Mouse (Mus musculus): Measurements from ENCODE around the gene Tapbpl.
A peak's percentile ranks its signal among the peaks of the same experiment; 100 is the strongest.

The Tapbpl gene

DNA sequence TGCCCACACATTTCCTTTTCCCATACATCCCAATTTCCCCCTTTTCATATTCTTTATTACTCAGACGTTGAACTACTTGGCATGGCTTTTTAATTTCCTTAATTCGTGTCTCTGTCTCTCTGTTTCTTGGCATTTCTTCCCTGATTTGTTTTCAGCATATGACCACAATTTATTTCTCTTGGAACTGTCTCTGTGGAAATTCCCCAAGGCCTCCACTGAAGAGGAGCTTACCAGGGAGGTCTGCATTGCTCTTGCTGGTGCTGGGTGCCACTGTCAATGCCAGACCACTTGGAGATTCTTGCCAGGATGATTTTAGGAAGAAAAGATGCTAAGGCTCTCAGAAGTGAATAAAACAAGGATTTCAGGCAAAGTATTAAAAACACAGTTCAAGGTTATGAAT is 19.0 kb downstream of the Tapbpl start:
- peak; percentile 47 to 86 for DNase-seq (ENCODE audit: inconsistent age in 2 of 2, low spot score in 1 of 2)

DNA sequence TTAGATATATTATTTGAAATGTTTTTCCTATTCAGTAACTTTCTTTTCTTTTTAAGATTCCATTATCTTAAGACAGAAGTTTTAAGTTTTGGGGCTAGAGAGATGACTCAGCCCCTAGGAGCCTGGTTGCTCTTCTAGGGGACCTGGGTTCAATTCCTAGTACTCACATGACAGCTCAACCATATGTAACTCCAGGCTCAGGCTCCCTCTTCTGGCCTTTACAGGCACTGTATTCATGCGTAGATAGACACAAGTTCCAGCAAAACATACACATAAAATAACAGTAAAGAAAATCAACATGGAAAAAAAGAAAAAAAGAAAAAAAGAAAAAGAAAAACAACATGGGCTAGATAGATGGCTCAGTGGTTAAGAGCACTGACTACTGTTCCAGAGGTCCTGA is 21.2 kb downstream of the Tapbpl start:
- no peak for DNase-seq (ENCODE audit: inconsistent age in 2 of 2, low spot score in 1 of 2)

DNA sequence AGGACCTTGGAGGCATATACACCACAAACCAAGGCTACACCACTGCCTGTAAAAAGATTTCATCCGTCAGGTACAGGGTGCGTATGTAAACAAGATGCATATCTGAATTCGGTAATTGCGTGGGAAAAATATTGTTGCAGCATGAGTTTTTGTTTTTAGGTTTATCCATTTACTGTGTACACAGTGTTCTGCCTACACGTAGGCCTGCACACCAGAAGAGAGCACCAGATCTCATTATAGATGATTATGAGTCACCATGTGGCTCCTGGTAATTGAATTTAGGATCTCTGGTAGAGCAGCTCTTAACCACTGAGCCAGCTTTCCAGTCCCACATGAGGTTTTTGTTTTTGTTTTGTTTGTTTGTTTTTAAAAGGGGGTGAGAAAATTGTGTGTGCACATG is 34.5 kb downstream of the Tapbpl start:
- peak in 1 of 2 experiments; percentile 75 for DNase-seq (ENCODE audit: inconsistent age in 2 of 2, low spot score in 1 of 2)

DNA sequence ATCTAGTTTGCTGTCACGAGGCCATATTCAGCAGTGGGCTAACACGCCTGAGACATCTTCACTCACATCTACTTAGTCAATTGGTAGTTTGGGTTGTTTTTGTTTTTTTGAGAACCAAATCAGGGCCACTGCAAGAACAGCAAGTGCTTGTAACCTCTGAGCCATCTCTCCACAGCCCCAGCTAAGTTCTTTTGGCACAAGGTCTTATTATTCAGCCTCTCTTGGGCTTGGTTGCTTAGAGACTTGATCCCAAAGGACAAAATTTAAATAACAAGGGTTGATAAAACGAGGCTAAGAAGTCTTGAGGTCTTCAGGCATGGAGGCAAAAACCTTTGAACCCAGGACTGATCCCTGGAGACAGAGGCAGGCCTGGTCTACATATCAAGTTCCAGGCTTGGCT is 35.4 kb downstream of the Tapbpl start:
- peak in 1 of 2 experiments; percentile 74 for DNase-seq (ENCODE audit: inconsistent age in 2 of 2, low spot score in 1 of 2)

DNA sequence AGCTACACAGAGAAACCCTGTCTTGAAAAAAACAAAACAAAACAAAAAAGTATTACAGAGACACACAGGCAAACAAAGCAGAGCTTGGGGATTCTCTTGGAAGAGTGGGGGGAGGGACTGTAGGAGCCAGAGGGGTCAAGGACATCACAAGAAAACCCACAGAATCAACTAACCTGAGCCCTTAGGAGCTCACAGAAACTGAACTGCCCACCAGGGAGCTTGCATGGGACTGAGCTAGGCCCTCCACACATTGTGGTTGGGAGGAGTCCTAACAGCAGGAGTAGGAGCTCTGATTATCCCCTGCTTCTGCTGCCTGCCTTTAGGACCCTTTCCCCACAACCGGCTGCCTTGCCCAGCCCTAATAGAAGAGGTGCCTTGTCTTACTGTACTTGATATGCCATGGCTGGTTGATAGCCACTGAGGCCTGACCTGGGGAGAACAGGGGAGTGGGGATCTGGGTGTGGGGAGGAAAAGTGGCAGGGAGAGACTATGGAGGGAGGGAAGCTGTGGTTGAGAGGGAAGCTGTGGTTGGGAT is 36.1 kb downstream of the Tapbpl start:
- peak in 1 of 2 experiments; percentile 36 for DNase-seq (ENCODE audit: inconsistent age in 2 of 2, low spot score in 1 of 2)

DNA sequence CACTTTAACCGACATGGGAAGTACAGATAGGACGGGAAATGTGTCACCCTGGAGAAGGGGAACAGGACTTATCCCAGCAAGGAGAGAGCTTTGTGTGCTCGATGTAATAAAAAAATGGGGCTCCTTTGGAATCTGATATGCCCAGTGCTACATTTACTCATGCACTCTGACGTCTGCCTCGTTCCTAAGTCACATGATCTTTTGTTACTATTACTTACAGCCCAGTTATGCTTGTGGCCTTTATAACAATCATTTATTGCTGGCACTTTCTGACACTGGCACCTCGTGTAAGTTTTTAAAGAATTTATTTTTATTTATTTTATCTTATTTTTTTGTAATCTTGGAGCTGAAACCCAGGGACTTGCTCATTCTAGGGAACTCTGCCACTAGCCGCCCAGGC is 38.3 kb downstream of the Tapbpl start:
- no peak for DNase-seq (ENCODE audit: inconsistent age in 2 of 2, low spot score in 1 of 2)

DNA sequence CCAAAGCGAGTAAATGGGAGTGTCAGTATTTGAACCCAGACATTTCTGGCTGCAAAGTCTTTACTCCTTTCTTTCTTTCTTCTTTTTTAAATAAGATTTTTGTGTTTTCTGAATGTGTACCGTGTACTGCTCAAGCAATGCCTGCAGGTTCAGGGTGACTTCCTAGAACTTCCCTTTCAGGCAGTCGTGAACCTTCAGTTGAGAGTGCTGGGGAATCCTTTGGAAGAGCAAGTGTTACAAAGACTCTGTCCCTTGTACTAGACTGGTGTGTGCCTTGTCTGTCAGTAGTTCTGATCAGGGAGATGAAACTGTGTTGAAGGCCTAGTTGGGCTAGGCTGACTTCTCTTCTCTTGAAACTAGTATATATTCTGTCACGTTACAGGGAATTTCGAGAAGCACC is 38.8 kb downstream of the Tapbpl start:
- peak in 1 of 2 experiments; percentile 62 for DNase-seq (ENCODE audit: inconsistent age in 2 of 2, low spot score in 1 of 2)

DNA sequence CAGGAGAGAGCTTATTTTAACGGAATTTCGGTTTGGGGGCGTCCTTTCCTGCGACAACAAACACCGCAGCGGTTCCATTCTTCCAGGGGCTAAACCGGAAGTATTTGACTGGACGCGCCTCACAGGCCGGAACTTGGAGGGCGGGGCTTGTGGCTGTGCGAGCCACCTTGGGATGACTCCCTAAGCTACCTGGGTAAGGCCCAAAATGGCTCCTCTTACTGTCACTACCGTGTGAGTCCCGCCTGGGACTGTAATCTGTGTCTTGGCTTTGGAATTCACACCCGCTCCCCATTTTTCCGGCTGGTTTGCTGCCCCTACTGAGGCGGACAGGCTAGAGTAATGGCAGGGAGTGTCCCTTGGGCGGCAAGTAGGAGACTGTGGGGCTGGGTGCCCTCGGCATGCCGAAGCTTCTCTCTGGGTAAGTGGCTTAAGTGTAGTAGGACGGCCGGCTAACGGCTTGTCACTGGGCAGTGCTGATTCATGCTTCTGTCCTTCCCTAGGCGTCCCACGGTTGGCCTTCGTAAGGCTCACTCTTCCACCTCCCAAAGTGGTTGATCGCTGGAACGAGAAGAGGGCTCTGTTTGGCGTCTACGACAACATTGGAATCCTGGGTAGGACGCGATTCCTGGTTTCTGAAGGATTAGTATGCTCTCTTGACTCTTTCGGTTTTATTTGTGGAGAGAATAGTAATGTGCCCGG is 39.5 kb downstream of the Tapbpl start:
- peak; percentile 93 to 98 for DNase-seq (ENCODE audit: inconsistent age in 2 of 2, low spot score in 1 of 2)

DNA sequence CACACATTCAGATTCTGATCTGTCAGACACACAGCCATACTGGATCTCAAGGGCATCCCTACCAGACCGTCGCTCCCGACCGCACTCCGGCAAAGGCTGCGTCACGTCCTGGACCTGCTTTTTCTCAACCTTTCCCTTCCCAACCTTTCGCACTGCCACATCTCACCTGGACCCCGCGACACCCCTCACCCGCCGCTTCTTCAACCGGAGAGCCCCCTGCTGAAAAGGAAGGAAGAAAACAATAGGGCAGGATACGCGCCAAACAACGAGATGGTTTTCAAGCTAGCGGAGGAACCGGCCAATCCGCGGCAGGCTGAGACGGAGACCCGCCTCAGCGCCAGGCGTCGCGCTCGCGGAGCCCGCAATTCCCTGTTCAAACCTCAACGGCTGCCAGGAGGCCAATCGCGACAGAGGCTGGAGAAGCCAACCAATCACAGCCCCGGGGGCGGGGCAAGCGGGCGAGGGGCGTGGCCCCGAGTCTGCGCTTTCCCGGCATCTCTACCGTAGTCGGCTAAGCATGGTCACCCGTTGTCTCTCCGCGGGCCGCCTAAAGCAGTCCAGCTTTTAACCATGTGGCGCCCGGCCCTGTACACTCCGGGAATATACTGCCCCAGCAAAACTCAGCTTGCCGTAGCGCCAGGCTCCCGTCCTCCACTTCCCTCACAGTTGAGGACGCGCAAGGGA is 40.2 kb downstream of the Tapbpl start, which contains the start of the genes Ncapd2 and Mrpl51:
Gene Ncapd2 (minus strand): TSS at position 370 of the 684 bp plus-strand sequence.
Gene Mrpl51 (plus strand): TSS at position 470 of the 684 bp plus-strand sequence.
- peak; percentile 97 to 98 for DNase-seq (ENCODE audit: inconsistent age in 2 of 2, low spot score in 1 of 2)

DNA sequence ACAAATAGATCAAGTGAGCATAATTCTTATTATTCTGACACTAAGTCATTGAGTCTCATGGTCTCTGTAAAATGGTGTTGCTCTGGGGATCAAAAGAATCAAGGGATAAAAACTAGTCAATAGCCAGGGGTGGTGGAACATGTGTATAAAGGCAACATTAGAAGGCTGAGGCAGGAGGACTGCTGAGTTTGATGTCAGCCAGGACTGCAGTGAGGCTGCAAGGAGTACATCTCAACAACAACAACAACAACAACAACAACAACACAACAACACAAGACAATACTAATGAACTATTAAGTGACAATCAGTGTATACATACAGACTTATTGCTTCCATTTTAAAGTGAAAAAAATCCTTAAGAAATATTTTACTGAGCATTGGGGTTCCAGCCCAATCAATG is 40.8 kb downstream of the Tapbpl start:
- DNase-seq (ENCODE audit: inconsistent age in 2 of 2, low spot score in 1 of 2): no peak

DNA sequence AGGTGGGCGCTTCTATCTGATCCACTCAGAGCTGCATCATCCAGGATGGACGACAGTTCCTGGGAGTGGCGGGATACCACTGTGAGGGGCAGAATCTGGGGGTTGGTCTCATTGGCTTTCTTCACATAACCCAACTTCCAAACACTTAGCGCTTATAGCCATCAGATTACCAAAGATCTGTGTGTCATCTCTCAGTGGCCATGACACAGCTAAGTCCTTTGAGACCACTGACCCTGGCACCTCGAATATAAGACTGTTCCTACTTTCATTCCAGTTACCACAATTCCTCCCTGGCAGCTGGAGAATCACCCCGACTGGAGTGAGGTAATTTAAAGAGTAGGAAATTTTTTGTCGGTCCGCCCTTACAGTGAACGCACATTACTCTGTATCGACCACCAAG is 45.5 kb downstream of the Tapbpl start:
- DNase-seq (ENCODE audit: inconsistent age in 2 of 2, low spot score in 1 of 2): no peak

DNA sequence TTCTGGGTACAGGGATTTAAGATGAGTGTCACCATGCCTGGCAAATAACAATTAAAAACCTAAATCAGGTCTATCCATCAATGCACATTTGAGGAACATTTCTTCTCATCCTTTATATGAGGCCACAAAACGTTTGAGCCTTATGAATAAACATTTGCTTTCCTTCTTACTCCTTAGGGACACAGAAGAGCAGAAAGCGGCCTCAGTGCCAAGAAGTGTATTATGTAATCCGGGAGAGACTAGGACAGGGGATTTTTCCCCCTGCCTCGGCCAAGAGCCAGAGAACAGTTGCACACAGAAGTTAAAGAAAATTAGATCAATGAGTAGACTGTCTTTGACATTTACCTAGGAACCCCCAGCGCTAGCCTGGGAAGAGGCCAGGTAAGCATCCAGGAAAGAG is 49.5 kb downstream of the Tapbpl start:
- DNase-seq (ENCODE audit: inconsistent age in 2 of 2, low spot score in 1 of 2): peak in 1 of 2 experiments; percentile 36

DNA sequence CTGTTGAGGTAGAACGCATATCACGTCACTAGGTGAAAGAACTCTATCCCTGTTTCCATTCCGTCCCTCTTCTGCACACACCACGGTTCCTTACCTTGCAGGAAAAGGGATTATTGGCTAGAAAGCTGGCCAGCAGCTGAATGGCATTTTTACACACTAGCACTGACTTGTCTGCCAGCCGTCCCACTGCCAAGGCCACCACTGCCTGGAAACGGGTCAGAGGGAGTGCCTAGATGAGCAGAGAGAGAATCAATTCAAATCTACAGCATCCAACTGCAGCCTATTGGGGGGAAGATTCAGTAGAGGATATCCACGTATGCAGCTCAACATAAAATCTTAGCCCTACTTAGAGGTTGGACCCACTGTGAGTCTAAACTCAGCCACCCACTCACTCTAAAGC is 52.1 kb downstream of the Tapbpl start:
- peak; percentile 65 to 76 for DNase-seq (ENCODE audit: inconsistent age in 2 of 2, low spot score in 1 of 2)

DNA sequence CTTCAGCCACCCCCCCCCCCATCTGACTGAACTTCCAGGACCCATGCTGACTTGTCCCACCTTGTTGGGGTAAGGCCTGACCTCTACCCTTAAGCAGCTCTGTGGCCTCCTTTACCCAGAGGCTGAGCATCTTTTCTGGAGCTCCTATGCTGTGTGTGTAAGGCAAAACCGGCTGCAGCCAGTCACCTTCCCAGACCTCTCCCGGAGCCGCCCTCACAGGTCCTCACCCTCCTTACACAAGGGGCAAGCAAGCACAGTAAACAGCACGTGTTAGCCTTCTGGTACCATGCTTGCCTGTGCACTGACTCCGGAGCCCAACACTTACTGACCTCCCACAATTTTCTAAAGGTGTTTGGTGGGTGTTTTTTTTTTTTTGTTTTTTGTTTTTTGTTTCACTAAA is 56.2 kb downstream of the Tapbpl start:
- no peak for DNase-seq (ENCODE audit: inconsistent age in 2 of 2, low spot score in 1 of 2)
